In the genomic region with DNA sequence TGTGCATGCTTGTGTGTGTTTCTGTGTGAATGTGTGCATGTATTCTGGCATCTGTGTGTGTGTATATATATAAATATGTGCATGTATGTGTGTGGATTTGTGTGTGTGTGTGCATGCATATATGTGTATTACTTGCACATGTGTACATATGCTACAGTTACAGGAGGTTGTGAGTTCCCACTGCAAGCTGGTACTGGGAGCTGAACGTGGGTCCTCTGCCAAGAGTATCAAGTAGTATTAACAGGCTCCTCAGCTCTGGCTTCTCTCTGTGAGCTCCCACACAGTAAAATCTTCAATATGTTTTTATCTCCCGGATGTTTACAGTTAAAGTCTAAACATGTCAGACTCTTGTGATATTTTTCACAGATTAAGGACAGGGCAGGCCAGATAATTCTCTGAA, we compare ENCODE assay signal across 19 mouse cellular contexts.
"Had no signal": no experiment of that assay in that cellular context is flagged by ENCODE, and none has a peak within 500 bp of the region (broad histone marks: within the 10 kb centered on the region; RNA-seq: fewer than 3 reads in every experiment).

No protein-coding gene starts in this region.

- H3K4me3 ChIP-seq: lung, embryonic 15.5 days; midbrain, embryonic 12.5 days; myocyte; neural tube, embryonic 13.5 days; neural tube, embryonic 15.5 days had no signal

- DNase-seq: lung, adult 18-20 months; lung, postnatal 4 days; midbrain, embryonic 14.5 days; retina, postnatal 1 day; right cerebral cortex, adult 18-20 months; right cerebral cortex, postnatal 25 days; right cerebral cortex, postnatal 4 days; spleen, adult 18-20 months; thymus, adult 18-20 months; thymus, postnatal 14 days; thymus, postnatal 36 days had no signal

- H3K27me3 ChIP-seq: lung, embryonic 15.5 days; midbrain, embryonic 12.5 days; neural tube, embryonic 13.5 days; neural tube, embryonic 15.5 days had no signal

- H3K4me1 ChIP-seq: lung, embryonic 15.5 days; midbrain, embryonic 12.5 days; neural tube, embryonic 13.5 days; neural tube, embryonic 15.5 days had no signal

- H3K9me3 ChIP-seq: lung, embryonic 15.5 days; midbrain, embryonic 12.5 days; neural tube, embryonic 13.5 days; neural tube, embryonic 15.5 days had no signal

- H3K36me3 ChIP-seq: lung, embryonic 15.5 days; midbrain, embryonic 12.5 days; neural tube, embryonic 13.5 days; neural tube, embryonic 15.5 days had no signal

- H3K4me2 ChIP-seq: lung, embryonic 15.5 days; midbrain, embryonic 12.5 days; neural tube, embryonic 13.5 days; neural tube, embryonic 15.5 days had no signal

- H3K27ac ChIP-seq: liver, embryonic 14.5 days; lung, embryonic 15.5 days; midbrain, embryonic 12.5 days; neural tube, embryonic 13.5 days; neural tube, embryonic 15.5 days had no signal

- ATAC-seq: lung, postnatal 0 days; midbrain, embryonic 16.5 days had no signal

- H3K9ac ChIP-seq: liver, embryonic 14.5 days; lung, embryonic 15.5 days; midbrain, embryonic 12.5 days; neural tube, embryonic 13.5 days; neural tube, embryonic 15.5 days had no signal
